Mouse (Mus musculus): ENCODE data around the gene Orm2. TPM values are rescaled to one million over a fixed set of nuclear protein-coding genes. Genes with fewer than 3 reads are reported as not detected.

Orm2 gene
- polyA plus RNA-seq, 2 experiments: not detected

GRCm38 (mm10) chr4:63333403-63333802 is 28.8 kb upstream of the Orm2 start:
- no peak for TF ChIP-seq POLR2A (IDR thresholded peaks at IDR 0.05; ENCODE audit: borderline replicate concordance, extremely low read depth, insufficient read depth, insufficient read length)
- Histone ChIP-seq H3K4me1 (ENCODE audit: control insufficient read depth, insufficient read depth, low read length) (no peaks in the 10 kb centered on the region), H3K9me3 (ENCODE audit: control insufficient read depth, low read length) (no peaks in the 10 kb centered on the region), H3K9ac (ENCODE audit: low read depth, low read length, severe bottlenecking) (no peak overlapping the region), H3K4me3 (replicated peaks; ENCODE audit: low read length) (no peak overlapping the region), H3K36me3 (ENCODE audit: control insufficient read depth, insufficient read depth, low read length) (peaks cover 51% of the 10 kb centered on the region), H3K4me2 (replicated peaks; ENCODE audit: low read depth, low read length, severe bottlenecking) (no peak overlapping the region), H3K27ac (replicated peaks; ENCODE audit: low read depth, low read length) (no peak overlapping the region), H3K27me3 (ENCODE audit: control insufficient read depth, insufficient read depth, low read length) (no peaks in the 10 kb centered on the region)
- no peak for DNase-seq (ENCODE audit: low spot score)
- ATAC-seq (ENCODE audit: low FRiP score, low read depth): no peak
- 80% methylated on average over 4 of the region's 4 CpGs for WGBS

DNA sequence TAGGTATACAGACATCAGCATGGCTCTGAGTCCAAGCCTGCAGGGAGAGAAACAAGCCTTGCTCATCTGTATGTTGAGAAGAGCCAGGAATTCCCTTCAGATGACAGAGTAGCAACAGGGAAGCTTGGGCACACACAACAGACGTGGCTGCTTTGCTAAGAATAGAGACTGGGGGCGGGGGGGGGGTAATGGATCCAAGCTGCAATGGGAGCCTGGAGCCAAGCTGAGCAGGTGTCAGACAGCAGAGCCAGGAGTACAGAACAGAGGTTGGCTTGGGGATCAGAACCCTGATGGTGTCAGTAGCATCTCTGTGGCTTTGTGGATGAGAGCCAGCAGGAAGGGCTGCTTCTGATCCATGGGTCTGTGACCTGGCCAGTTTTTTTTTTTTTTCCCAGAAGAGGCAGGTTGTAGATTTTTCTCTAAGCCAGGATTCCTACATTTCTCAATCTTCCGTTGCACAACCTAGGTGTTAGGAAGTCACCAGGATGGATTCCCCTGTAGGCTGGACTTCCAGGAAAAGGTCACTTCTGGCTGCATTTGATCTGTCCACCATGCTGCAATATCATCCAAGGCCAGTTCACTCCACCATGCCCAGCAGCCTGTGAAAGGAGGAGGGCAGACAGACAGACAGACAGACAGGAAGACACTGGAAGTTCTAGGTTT is 23.7 kb upstream of the Orm2 start:
- H3K36me3 ChIP-seq (ENCODE audit: control insufficient read depth, insufficient read depth, low read length): peaks cover 8% of the 10 kb centered on the region
- WGBS: 58% methylated on average over 3 of the region's 3 CpGs
- H3K4me2 ChIP-seq (replicated peaks; ENCODE audit: low read depth, low read length, severe bottlenecking): no peak overlapping the region

GRCm38 (mm10) chr4:63342491-63342890 is 19.8 kb upstream of the Orm2 start:
- no peaks in the 10 kb centered on the region for H3K4me1 ChIP-seq (ENCODE audit: control insufficient read depth, insufficient read depth, low read length)
- H3K9ac ChIP-seq (ENCODE audit: low read depth, low read length, severe bottlenecking): no peak overlapping the region
- H3K4me3 ChIP-seq (replicated peaks; ENCODE audit: low read length): no peak overlapping the region
- no peaks in the 10 kb centered on the region for H3K9me3 ChIP-seq (ENCODE audit: control insufficient read depth, low read length)
- H3K4me2 ChIP-seq (replicated peaks; ENCODE audit: low read depth, low read length, severe bottlenecking): no peak overlapping the region
- H3K27ac ChIP-seq (replicated peaks; ENCODE audit: low read depth, low read length): no peak overlapping the region
- no peaks in the 10 kb centered on the region for H3K27me3 ChIP-seq (ENCODE audit: control insufficient read depth, insufficient read depth, low read length)
- 75% methylated on average over 4 of the region's 4 CpGs for WGBS
- ATAC-seq (ENCODE audit: low FRiP score, low read depth): no peak
- no peak for DNase-seq (ENCODE audit: low spot score)
- no peak for TF ChIP-seq POLR2A (IDR thresholded peaks at IDR 0.05; ENCODE audit: borderline replicate concordance, extremely low read depth, insufficient read depth, insufficient read length)
- no peaks in the 10 kb centered on the region for H3K36me3 ChIP-seq (ENCODE audit: control insufficient read depth, insufficient read depth, low read length)

More for the DNA sequence above, 23.7 kb upstream of the Orm2 start:
- DNase-seq (ENCODE audit: low spot score): no peak
- Histone ChIP-seq H3K9me3 (ENCODE audit: control insufficient read depth, low read length) (no peaks in the 10 kb centered on the region), H3K27ac (replicated peaks; ENCODE audit: low read depth, low read length) (no peak overlapping the region), H3K27me3 (ENCODE audit: control insufficient read depth, insufficient read depth, low read length) (no peaks in the 10 kb centered on the region), H3K4me1 (ENCODE audit: control insufficient read depth, insufficient read depth, low read length) (no peaks in the 10 kb centered on the region), H3K4me3 (replicated peaks; ENCODE audit: low read length) (no peak overlapping the region), H3K9ac (ENCODE audit: low read depth, low read length, severe bottlenecking) (no peak overlapping the region)
- no peak for ATAC-seq (ENCODE audit: low FRiP score, low read depth)
- no peak for TF ChIP-seq POLR2A (IDR thresholded peaks at IDR 0.05; ENCODE audit: borderline replicate concordance, extremely low read depth, insufficient read depth, insufficient read length)

GRCm38 (mm10) chr4:63343608-63344007 is 18.6 kb upstream of the Orm2 start:
- DNase-seq (ENCODE audit: low spot score) (no peak), ATAC-seq (ENCODE audit: low FRiP score, low read depth) (no peak)
- no peak overlapping the region for H3K27ac ChIP-seq (replicated peaks; ENCODE audit: low read depth, low read length)
- no peaks in the 10 kb centered on the region for H3K4me1 ChIP-seq (ENCODE audit: control insufficient read depth, insufficient read depth, low read length)
- no peak for TF ChIP-seq POLR2A (IDR thresholded peaks at IDR 0.05; ENCODE audit: borderline replicate concordance, extremely low read depth, insufficient read depth, insufficient read length)
- no peaks in the 10 kb centered on the region for H3K36me3 ChIP-seq (ENCODE audit: control insufficient read depth, insufficient read depth, low read length)
- no peaks in the 10 kb centered on the region for H3K27me3 ChIP-seq (ENCODE audit: control insufficient read depth, insufficient read depth, low read length)
- H3K9me3 ChIP-seq (ENCODE audit: control insufficient read depth, low read length): no peaks in the 10 kb centered on the region
- no peak overlapping the region for H3K4me2 ChIP-seq (replicated peaks; ENCODE audit: low read depth, low read length, severe bottlenecking)
- no peak overlapping the region for H3K4me3 ChIP-seq (replicated peaks; ENCODE audit: low read length)
- WGBS: 29% methylated on average over 3 of the region's 3 CpGs
- no peak overlapping the region for H3K9ac ChIP-seq (ENCODE audit: low read depth, low read length, severe bottlenecking)

GRCm38 (mm10) chr4:63344295-63344694 is 18.0 kb upstream of the Orm2 start, which contains the start of gene Orm1:
TSS of gene Orm1 (plus strand) at chr4:63344560.
- H3K4me3 ChIP-seq (replicated peaks; ENCODE audit: low read length): no peak within 1 kb of the TSS
- 83% methylated on average over 8 of the region's 8 CpGs for WGBS

More at GRCm38 (mm10) chr4:63344295-63344694, 18.0 kb upstream of the Orm2 start, which contains the start of gene Orm1:
- DNase-seq (ENCODE audit: low spot score) (no peak), ATAC-seq (ENCODE audit: low FRiP score, low read depth) (no peak)
- no peak for TF ChIP-seq POLR2A (IDR thresholded peaks at IDR 0.05; ENCODE audit: borderline replicate concordance, extremely low read depth, insufficient read depth, insufficient read length)
- no peak within 1 kb of the TSS for H3K4me2 ChIP-seq (replicated peaks; ENCODE audit: low read depth, low read length, severe bottlenecking)
- H3K27ac ChIP-seq (replicated peaks; ENCODE audit: low read depth, low read length): no peak within 1 kb of the TSS
- H3K9me3 ChIP-seq (ENCODE audit: control insufficient read depth, low read length): no peaks in the 10 kb centered on the region
- H3K36me3 ChIP-seq (ENCODE audit: control insufficient read depth, insufficient read depth, low read length): no peaks in the 10 kb centered on the region
- no peaks in the 10 kb centered on the region for H3K27me3 ChIP-seq (ENCODE audit: control insufficient read depth, insufficient read depth, low read length)
- H3K4me1 ChIP-seq (ENCODE audit: control insufficient read depth, insufficient read depth, low read length): no peaks in the 10 kb centered on the region
- no peak within 1 kb of the TSS for H3K9ac ChIP-seq (ENCODE audit: low read depth, low read length, severe bottlenecking)
